Mouse (Mus musculus): ENCODE measurements at regions not wholly inside any gene's neighbourhood (a gene's known extent, or its start where the extent isn't known, plus 50 kb on each side); places are given as distances from the start of the nearest gene placed in this dataset.

- no peaks in the 10 kb centered on the region for H3K36me3 ChIP-seq (ENCODE audit: control insufficient read depth in 1 of 2, insufficient read depth in 2 of 2, low read length in 2 of 2)
- no peaks in the 10 kb centered on the region for H3K27me3 ChIP-seq (ENCODE audit: control insufficient read depth in 1 of 2, insufficient read depth in 2 of 2, low read length in 2 of 2)
- no peaks in the 10 kb centered on the region for H3K79me2 ChIP-seq (ENCODE audit: control insufficient read depth, insufficient read depth, low read length, poor library complexity)
- H3K4me3 ChIP-seq (ENCODE audit: control insufficient read depth in 1 of 2, insufficient read depth in 1 of 2, low read depth in 2 of 2, low read length in 2 of 2): no peak overlapping the region
- no peaks in the 10 kb centered on the region for H3K9me3 ChIP-seq (replicated peaks; ENCODE audit: insufficient read depth, low read length)
- H3K9ac ChIP-seq (ENCODE audit: control insufficient read depth, low read depth, low read length, poor library complexity, severe bottlenecking): no peak overlapping the region
- DNase-seq (ENCODE audit: low read depth, low spot score): no peak
- no peaks in the 10 kb centered on the region for H3K4me1 ChIP-seq (ENCODE audit: control insufficient read depth in 1 of 2, insufficient read depth in 2 of 2, low read length in 2 of 2)
- no peak for TF ChIP-seq MXI1 (IDR thresholded peaks at IDR 0.05; ENCODE audit: low read depth, low read length)
- TF ChIP-seq HCFC1 (IDR thresholded peaks at IDR 0.05; ENCODE audit: low read depth, low read length): no peak
- no peak for TF ChIP-seq GATA1 (IDR thresholded peaks at IDR 0.05; ENCODE audit: low read depth, low read length)
- TF ChIP-seq POLR2AphosphoS2 (IDR thresholded peaks at IDR 0.05; ENCODE audit: low read length): no peak
- TF ChIP-seq RAD21 (IDR thresholded peaks at IDR 0.05; ENCODE audit: low read depth, low read length): no peak
- TF ChIP-seq SMC3 (IDR thresholded peaks at IDR 0.05; ENCODE audit: low read depth, low read length): no peak
- TF ChIP-seq ZKSCAN1 (IDR thresholded peaks at IDR 0.05; ENCODE audit: low read depth, low read length): no peak
- no peak for TF ChIP-seq NRF1 (IDR thresholded peaks at IDR 0.05; ENCODE audit: insufficient read depth, low read depth, low read length, poor library complexity, severe bottlenecking)
- TF ChIP-seq RCOR1 (IDR thresholded peaks at IDR 0.05; ENCODE audit: low read depth, low read length): no peak
- no peak for TF ChIP-seq ZC3H11A (IDR thresholded peaks at IDR 0.05; ENCODE audit: low read depth, low read length)
- TF ChIP-seq ZMIZ1 (IDR thresholded peaks at IDR 0.05; ENCODE audit: low read depth, low read length): no peak
- TF ChIP-seq E2F4 (IDR thresholded peaks at IDR 0.05; ENCODE audit: borderline replicate concordance, low read depth, low read length): no peak
- no peak overlapping the region for H3K27ac ChIP-seq (ENCODE audit: control insufficient read depth, low read depth, low read length)
Measured at GRCm38 (mm10) chr10:91440051-91440450, 258.9 kb upstream of the Tmpo start.

- H3K9me3 ChIP-seq (replicated peaks; ENCODE audit: insufficient read depth, low read length): no peaks in the 10 kb centered on the region
- H3K79me2 ChIP-seq (ENCODE audit: control insufficient read depth, insufficient read depth, low read length, poor library complexity): no peaks in the 10 kb centered on the region
- H3K27me3 ChIP-seq (ENCODE audit: control insufficient read depth in 1 of 2, insufficient read depth in 2 of 2, low read length in 2 of 2): no peaks in the 10 kb centered on the region
- no peaks in the 10 kb centered on the region for H3K4me1 ChIP-seq (ENCODE audit: control insufficient read depth in 1 of 2, insufficient read depth in 2 of 2, low read length in 2 of 2)
- TF ChIP-seq KAT2A (conservative IDR thresholded peaks at IDR 0.05; ENCODE audit: low read depth, low read length) (no peak), NELFE (IDR thresholded peaks at IDR 0.05; ENCODE audit: low read depth, low read length) (no peak), POLR2A (IDR thresholded peaks at IDR 0.05; ENCODE audit: control insufficient read depth in 1 of 2, insufficient read depth in 1 of 2, low read depth in 1 of 2, low read length in 2 of 2, poor library complexity in 1 of 2) (no peak), MAZ (IDR thresholded peaks at IDR 0.05; ENCODE audit: low read depth, low read length) (no peak), USF2 (IDR thresholded peaks at IDR 0.05; ENCODE audit: borderline replicate concordance in 1 of 2, insufficient read depth in 1 of 2, low read depth in 1 of 2, low read length in 2 of 2) (no peak), ZKSCAN1 (IDR thresholded peaks at IDR 0.05; ENCODE audit: low read depth, low read length) (no peak), BHLHE40 (IDR thresholded peaks at IDR 0.05; ENCODE audit: borderline replicate concordance, low read depth, low read length) (no peak), TCF12 (IDR thresholded peaks at IDR 0.05; ENCODE audit: low read depth, low read length) (no peak), ELF1 (IDR thresholded peaks at IDR 0.05; ENCODE audit: low read depth, low read length) (no peak), NRF1 (IDR thresholded peaks at IDR 0.05; ENCODE audit: insufficient read depth, low read depth, low read length, poor library complexity, severe bottlenecking) (no peak), MXI1 (IDR thresholded peaks at IDR 0.05; ENCODE audit: low read depth, low read length) (no peak), E2F4 (IDR thresholded peaks at IDR 0.05; ENCODE audit: borderline replicate concordance, low read depth, low read length) (no peak), SMC3 (IDR thresholded peaks at IDR 0.05; ENCODE audit: low read depth, low read length) (no peak), MYB (IDR thresholded peaks at IDR 0.05; ENCODE audit: low read depth, low read length) (no peak), UBTF (IDR thresholded peaks at IDR 0.05; ENCODE audit: borderline replicate concordance, insufficient read depth, low read depth, low read length) (no peak), RCOR1 (IDR thresholded peaks at IDR 0.05; ENCODE audit: low read depth, low read length) (no peak)
- H3K27ac ChIP-seq (ENCODE audit: control insufficient read depth, low read depth, low read length): no peak overlapping the region
- no peak overlapping the region for H3K4me3 ChIP-seq (ENCODE audit: control insufficient read depth in 1 of 2, insufficient read depth in 1 of 2, low read depth in 2 of 2, low read length in 2 of 2)
- H3K9ac ChIP-seq (ENCODE audit: control insufficient read depth, low read depth, low read length, poor library complexity, severe bottlenecking): no peak overlapping the region
- H3K36me3 ChIP-seq (ENCODE audit: control insufficient read depth in 1 of 2, insufficient read depth in 2 of 2, low read length in 2 of 2): no peaks in the 10 kb centered on the region
- no peak for DNase-seq (ENCODE audit: low read depth, low spot score)
Measured at GRCm38 (mm10) chr10:91437917-91438316, 256.8 kb upstream of the Tmpo start.
